Comparison of ENCODE assay signal across 8 mouse cellular contexts in genomic region chr3:30996688-30997014, GRCm38 (mm10). TPM values are rescaled to one million over a fixed set of nuclear protein-coding genes. Genes with fewer than 3 reads are reported as not detected.
DNase-seq lines count a peak whose midpoint lies in the region; ATAC-seq and TF ChIP-seq lines count a peak whose summit lies in the region.

No protein-coding gene starts in this region.

- no peaks in the 10 kb centered on the region for H3K9me3 ChIP-seq in kidney, postnatal 0 days (replicated peaks; ENCODE audit: low read length)
- H3K9me3 ChIP-seq in hindbrain, embryonic 15.5 days, result no peaks in the 10 kb centered on the region
- H3K9me3 ChIP-seq in midbrain, embryonic 15.5 days, result no peaks in the 10 kb centered on the region

- TF ChIP-seq CTCF in kidney, postnatal 0 days (IDR thresholded peaks at IDR 0.05; ENCODE audit: low read depth), result no peak
- no peak for TF ChIP-seq CTCF in cortical plate, adult 2 months (IDR thresholded peaks at IDR 0.05; ENCODE audit: extremely low read depth, insufficient read depth, low read length)

- DNase-seq in kidney, postnatal 0 days (ENCODE audit: low spot score), result peak; percentile 48
- no peak for DNase-seq in kidney, postnatal 25 days
- no peak for DNase-seq in layer of hippocampus, postnatal 36 days
- DNase-seq in spleen, postnatal 14 days (ENCODE audit: low spot score in 2 of 2), result no peak

- H3K4me2 ChIP-seq in kidney, postnatal 0 days (ENCODE audit: low read length), result peak overlapping the region; percentile 55
- H3K4me2 ChIP-seq in hindbrain, embryonic 15.5 days, result peak overlapping the region; percentile 57
- H3K4me2 ChIP-seq in midbrain, embryonic 15.5 days, result peak overlapping the region; percentile 64

- no peak for ATAC-seq in kidney, postnatal 0 days (replicated peaks; ENCODE audit: low FRiP score, low read depth)
- ATAC-seq in hindbrain, embryonic 15.5 days (ENCODE audit: low FRiP score, low read depth), result no peak
- no peak for ATAC-seq in midbrain, embryonic 15.5 days (replicated peaks)
- ATAC-seq in megakaryocyte-erythroid progenitor cell, adult 5-6 weeks (replicated peaks; ENCODE audit: low FRiP score, low TSS enrichment, poor library complexity, severe bottlenecking), result no peak

- peaks cover 35% of the 10 kb centered on the region for H3K4me1 ChIP-seq in kidney, postnatal 0 days (replicated peaks; ENCODE audit: insufficient read depth, low read length)
- H3K4me1 ChIP-seq in cortical plate, adult 2 months (ENCODE audit: control insufficient read depth, insufficient read depth, low read length), result peaks cover 2% of the 10 kb centered on the region; the same call in 1 of the 2 replicates
- H3K4me1 ChIP-seq in hindbrain, embryonic 15.5 days (replicated peaks), result peaks cover 27% of the 10 kb centered on the region
- peaks cover 23% of the 10 kb centered on the region for H3K4me1 ChIP-seq in midbrain, embryonic 15.5 days

- no peaks in the 10 kb centered on the region for H3K27me3 ChIP-seq in kidney, postnatal 0 days (ENCODE audit: insufficient read depth, low read length)
- H3K27me3 ChIP-seq in hindbrain, embryonic 15.5 days, result no peaks in the 10 kb centered on the region
- no peaks in the 10 kb centered on the region for H3K27me3 ChIP-seq in midbrain, embryonic 15.5 days (replicated peaks)

- H3K27ac ChIP-seq in kidney, postnatal 0 days, result no peak overlapping the region
- no peak overlapping the region for H3K27ac ChIP-seq in cortical plate, adult 2 months (ENCODE audit: insufficient read depth, low read length)
- H3K27ac ChIP-seq in hindbrain, embryonic 15.5 days (replicated peaks), result no peak overlapping the region
- H3K27ac ChIP-seq in midbrain, embryonic 15.5 days, result no peak overlapping the region

- H3K36me3 ChIP-seq in kidney, postnatal 0 days (ENCODE audit: insufficient read depth, low read length), result no peaks in the 10 kb centered on the region
- no peaks in the 10 kb centered on the region for H3K36me3 ChIP-seq in hindbrain, embryonic 15.5 days
- no peaks in the 10 kb centered on the region for H3K36me3 ChIP-seq in midbrain, embryonic 15.5 days (replicated peaks)

- H3K9ac ChIP-seq in kidney, postnatal 0 days (ENCODE audit: low read depth, low read length), result peak overlapping the region; percentile 67
- 0 out of 2 replicates have a peak overlapping the region, but pooled peaks have one; percentile 71 for H3K9ac ChIP-seq in hindbrain, embryonic 15.5 days
- peak overlapping the region; percentile 72 for H3K9ac ChIP-seq in midbrain, embryonic 15.5 days

- H3K4me3 ChIP-seq in kidney, postnatal 0 days (replicated peaks; ENCODE audit: low read depth, low read length), result peak overlapping the region; percentile 71
- H3K4me3 ChIP-seq in cortical plate, adult 2 months (ENCODE audit: insufficient read depth, low read length), result peak overlapping the region; percentile 62; the same call in 1 of the 2 replicates
- peak overlapping the region; percentile 72 for H3K4me3 ChIP-seq in hindbrain, embryonic 15.5 days
- peak overlapping the region; percentile 97 for H3K4me3 ChIP-seq in midbrain, embryonic 15.5 days

- TF ChIP-seq POLR2A in cortical plate, adult 2 months (IDR thresholded peaks at IDR 0.05; ENCODE audit: extremely low read depth, insufficient read depth, low read length), result no peak

- WGBS in kidney, postnatal 0 days, result 2% methylated on average over 4 of the region's 4 CpGs
- WGBS in hindbrain, embryonic 15.5 days, result 2% methylated on average over 4 of the region's 4 CpGs
- 2% methylated on average over 4 of the region's 4 CpGs for WGBS in midbrain, embryonic 15.5 days

RNA-seq across cellular contexts. Expression of gene Prkci, which starts 1.1 kb away (rescaled TPM):
- 29.5 and 31.6 TPM in 2 replicates for polyA plus RNA-seq in kidney, postnatal 0 days (2015; fragmentation: Nextera tagmentation; extraction: Ambion mirVana)
- 41.4 and 42.7 TPM in 2 replicates for polyA plus RNA-seq in cortical plate, adult 2 months (2012; rRNA removed)
- 26.2 and 28.6 TPM in 2 replicates for polyA plus RNA-seq in hindbrain, embryonic 15.5 days (2015; fragmentation: Nextera tagmentation; extraction: Ambion mirVana)
- 24.8 and 27.3 TPM in 2 replicates for polyA plus RNA-seq in midbrain, embryonic 15.5 days (2015; fragmentation: Nextera tagmentation; extraction: Ambion mirVana)
- 8.6 and 17.0 TPM in 2 replicates for total RNA-seq in megakaryocyte-erythroid progenitor cell, adult 5-6 weeks (2014; fragmentation: Nextera tagmentation)
- total RNA-seq in megakaryocyte-erythroid progenitor cell, adult 5-6 weeks (2017), result 5.7 and 6.8 TPM in 2 replicates
- 10 to 100 TPM; 62.9 to 67.3 TPM for total RNA-seq in layer of hippocampus, postnatal 36 days (2021)

RNA-seq across cellular contexts. Expression of gene Phc3, which starts 27.4 kb away (rescaled TPM):
- polyA plus RNA-seq in kidney, postnatal 0 days (2015; fragmentation: Nextera tagmentation; extraction: Ambion mirVana), result 4.5 and 4.7 TPM in 2 replicates
- 22.0 and 22.3 TPM in 2 replicates for polyA plus RNA-seq in cortical plate, adult 2 months (2012; rRNA removed)
- 7.7 and 8.1 TPM in 2 replicates for polyA plus RNA-seq in hindbrain, embryonic 15.5 days (2015; fragmentation: Nextera tagmentation; extraction: Ambion mirVana)
- 8.6 TPM in 2 replicates for polyA plus RNA-seq in midbrain, embryonic 15.5 days (2015; fragmentation: Nextera tagmentation; extraction: Ambion mirVana)
- 30.5 and 33.7 TPM in 2 replicates for total RNA-seq in megakaryocyte-erythroid progenitor cell, adult 5-6 weeks (2014; fragmentation: Nextera tagmentation)
- total RNA-seq in megakaryocyte-erythroid progenitor cell, adult 5-6 weeks (2017), result 12.8 and 22.3 TPM in 2 replicates
- total RNA-seq in layer of hippocampus, postnatal 36 days (2021), result 10 to 100 TPM; 41.6 to 45.3 TPM
